Mouse (Mus musculus) lung, adult 2 months (tissue): ENCODE data around the gene Ssna1.

Source experiments
- CTCF ChIP-seq: fragments of 200-500 bp; IDR thresholded peaks from 2 replicates; pipeline ENCODE4 v1.5.1; 2011; ENCODE audit warnings: mild to moderate bottlenecking, low read length, control low read depth; ENCODE audit not compliant: insufficient read depth
- POLR2A ChIP-seq: fragments of 200-500 bp; IDR thresholded peaks from 2 replicates; pipeline ENCODE4 v1.6.1; 2011; ENCODE audit warnings: low read depth, mild to moderate bottlenecking, control low read depth, low read length, borderline replicate concordance; ENCODE audit errors: extremely low read depth

- TF ChIP-seq CTCF (no peak), POLR2A (no peak)
Observed at GRCm38 (mm10) chr2:25225811-25226379, 46.3 kb downstream of the Ssna1 start.
